Mouse (Mus musculus): ENCODE measurements at regions not wholly inside any gene's neighbourhood (a gene's known extent, or its start where the extent isn't known, plus 50 kb on each side); places are given as distances from the start of the nearest gene placed in this dataset.

DNA sequence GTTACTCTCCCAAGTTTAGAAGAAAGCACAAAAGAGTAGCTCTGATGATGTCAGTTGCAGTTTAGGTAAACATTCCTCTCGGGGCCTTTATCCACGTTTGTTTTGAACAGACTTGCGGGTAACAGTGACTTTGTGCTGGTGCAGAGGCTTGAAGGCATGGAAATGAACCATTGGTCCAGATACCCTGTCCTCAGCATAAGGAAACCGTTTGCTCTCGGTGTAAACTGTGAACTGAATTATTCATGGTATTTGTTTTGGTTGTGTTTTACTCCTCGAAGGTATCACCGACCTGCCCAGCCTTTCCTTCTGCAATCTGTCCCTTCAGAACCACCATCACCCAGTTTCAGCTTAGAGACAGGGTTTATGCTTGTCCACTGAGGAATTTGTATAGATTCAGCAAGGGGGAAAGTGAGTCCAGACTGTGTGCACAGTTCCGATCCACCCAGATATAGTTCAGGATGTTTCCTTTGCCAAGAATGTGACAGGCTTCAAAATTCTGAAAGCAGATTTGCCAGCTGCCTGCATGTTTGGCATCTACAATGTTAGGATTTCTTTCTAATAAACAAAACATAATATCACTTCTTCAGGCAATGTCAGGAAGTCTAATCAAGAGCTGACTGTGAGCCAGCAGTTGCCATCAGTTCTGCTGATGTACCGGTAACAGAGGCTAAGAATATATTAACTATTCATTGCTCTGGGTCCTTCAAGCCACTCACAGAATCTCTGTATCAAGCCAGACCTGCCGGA lies 54.9 kb upstream of the Alcam start:
- no peak overlapping the region for H3K4me3 ChIP-seq (replicated peaks; ENCODE audit: low read length)
- ATAC-seq = peak; percentile 78
- no peaks in the 10 kb centered on the region for H3K27me3 ChIP-seq (replicated peaks; ENCODE audit: control insufficient read depth, insufficient read depth, low read length)
- H3K4me2 ChIP-seq (ENCODE audit: low read length) = 0 out of 2 replicates have a peak overlapping the region, but pooled peaks have one; percentile 11
- H3K4me1 ChIP-seq (replicated peaks; ENCODE audit: control insufficient read depth, insufficient read depth, low read length) = peaks cover 3% of the 10 kb centered on the region
- WGBS = 42% methylated on average over 10 of the region's 10 CpGs
- no peaks in the 10 kb centered on the region for H3K9me3 ChIP-seq (ENCODE audit: control insufficient read depth, low read length)
- no peak overlapping the region for H3K9ac ChIP-seq (replicated peaks; ENCODE audit: low read depth, low read length)
- no peak overlapping the region for H3K27ac ChIP-seq (ENCODE audit: low read length)
- no peaks in the 10 kb centered on the region for H3K36me3 ChIP-seq (ENCODE audit: control insufficient read depth, insufficient read depth)

Data from forebrain, embryonic 16.5 days (tissue).